Mouse (Mus musculus): Measurements from ENCODE around the gene Gjd3. TPM values are rescaled to one million over a fixed set of nuclear protein-coding genes. Genes with fewer than 3 reads are reported as not detected.

Gene Gjd3
- total and polyA plus RNA-seq, 3 experiments: not detected

- no peaks in the 10 kb centered on the region for H3K27me3 ChIP-seq (ENCODE audit: control insufficient read depth in 1 of 2, insufficient read depth in 2 of 2, low read length in 2 of 2)
- DNase-seq (ENCODE audit: low read depth, low spot score): no peak
- H3K9ac ChIP-seq (ENCODE audit: control insufficient read depth, low read depth, low read length, poor library complexity, severe bottlenecking): no peak overlapping the region
- H3K79me2 ChIP-seq (ENCODE audit: control insufficient read depth, insufficient read depth, low read length, poor library complexity): peaks cover 14% of the 10 kb centered on the region
- no peak for TF ChIP-seq TAL1 (IDR thresholded peaks at IDR 0.05; ENCODE audit: low read length)
- 0 out of 4 replicates have a peak, but pooled peaks of 1 of the 2 experiments have one; percentile 3 for TF ChIP-seq POLR2A (IDR thresholded peaks at IDR 0.05; ENCODE audit: control insufficient read depth in 1 of 2, insufficient read depth in 1 of 2, low read depth in 1 of 2, low read length in 2 of 2, poor library complexity in 1 of 2)
- H3K4me1 ChIP-seq (ENCODE audit: control insufficient read depth in 1 of 2, insufficient read depth in 2 of 2, low read length in 2 of 2): peaks cover 2 to 7% of the 10 kb centered on the region in 2 experiments; a peak in 2 of 4 replicates
- no peaks in the 10 kb centered on the region for H3K9me3 ChIP-seq (replicated peaks; ENCODE audit: insufficient read depth, low read length)
- H3K36me3 ChIP-seq (ENCODE audit: control insufficient read depth in 1 of 2, insufficient read depth in 2 of 2, low read length in 2 of 2): peaks cover 62 to 94% of the 10 kb centered on the region in 2 experiments
- no peak overlapping the region for H3K27ac ChIP-seq (ENCODE audit: control insufficient read depth, low read depth, low read length)
- no peak overlapping the region for H3K4me3 ChIP-seq (ENCODE audit: control insufficient read depth in 1 of 2, insufficient read depth in 1 of 2, low read depth in 2 of 2, low read length in 2 of 2)
These were observed 31.0 kb upstream of the Gjd3 start for GRCm38 (mm10) chr11:99013856-99014255.

GRCm38 (mm10) chr11:99010706-99011105 lies 27.9 kb upstream of the Gjd3 start:
- no peak for DNase-seq (ENCODE audit: low read depth, low spot score)
- Histone ChIP-seq H3K9me3 (replicated peaks; ENCODE audit: insufficient read depth, low read length) (no peaks in the 10 kb centered on the region), H3K27me3 (ENCODE audit: control insufficient read depth in 1 of 2, insufficient read depth in 2 of 2, low read length in 2 of 2) (no peaks in the 10 kb centered on the region)

GRCm38 (mm10) chr11:99010124-99010523 lies 27.3 kb upstream of the Gjd3 start:
- Histone ChIP-seq H3K27me3 (ENCODE audit: control insufficient read depth in 1 of 2, insufficient read depth in 2 of 2, low read length in 2 of 2) (no peaks in the 10 kb centered on the region), H3K9ac (ENCODE audit: control insufficient read depth, low read depth, low read length, poor library complexity, severe bottlenecking) (no peak overlapping the region), H3K36me3 (ENCODE audit: control insufficient read depth in 1 of 2, insufficient read depth in 2 of 2, low read length in 2 of 2) (peaks cover 50 to 88% of the 10 kb centered on the region in 2 experiments), H3K79me2 (ENCODE audit: control insufficient read depth, insufficient read depth, low read length, poor library complexity) (peaks cover 10% of the 10 kb centered on the region; the same call in 1 of the 2 replicates), H3K4me3 (ENCODE audit: control insufficient read depth in 1 of 2, insufficient read depth in 1 of 2, low read depth in 2 of 2, low read length in 2 of 2) (no peak overlapping the region), H3K27ac (ENCODE audit: control insufficient read depth, low read depth, low read length) (no peak overlapping the region), H3K9me3 (replicated peaks; ENCODE audit: insufficient read depth, low read length) (no peaks in the 10 kb centered on the region), H3K4me1 (ENCODE audit: control insufficient read depth in 1 of 2, insufficient read depth in 2 of 2, low read length in 2 of 2) (peaks cover 2 to 7% of the 10 kb centered on the region in 2 experiments; a peak in 2 of 4 replicates)
- DNase-seq (ENCODE audit: low read depth, low spot score): peak; percentile 54
- TF ChIP-seq EP300 (IDR thresholded peaks at IDR 0.05; ENCODE audit: low read depth in 1 of 2, low read length in 2 of 2) (peak; percentile 61 to 64), BHLHE40 (IDR thresholded peaks at IDR 0.05; ENCODE audit: borderline replicate concordance, low read depth, low read length) (no peak), ETS1 (IDR thresholded peaks at IDR 0.05; ENCODE audit: low read depth, low read length) (peak; percentile 96), KAT2A (conservative IDR thresholded peaks at IDR 0.05; ENCODE audit: low read depth, low read length) (no peak), GATA1 (IDR thresholded peaks at IDR 0.05; ENCODE audit: low read depth, low read length) (peak; percentile 88), POLR2AphosphoS2 (IDR thresholded peaks at IDR 0.05; ENCODE audit: low read length) (0 out of 2 replicates have a peak, but pooled peaks have one; percentile 7), RCOR1 (IDR thresholded peaks at IDR 0.05; ENCODE audit: low read depth, low read length) (peak; percentile 51; the same call in 1 of the 2 replicates), MYC (IDR thresholded peaks at IDR 0.05; ENCODE audit: low read depth, low read length) (no peak), SIN3A (IDR thresholded peaks at IDR 0.05; ENCODE audit: low read length) (peak; percentile 80), JUND (IDR thresholded peaks at IDR 0.05; ENCODE audit: low read depth, low read length) (peak; percentile 57; the same call in 1 of the 2 replicates), TCF12 (IDR thresholded peaks at IDR 0.05; ENCODE audit: low read depth, low read length) (peak; percentile 80), USF1 (IDR thresholded peaks at IDR 0.05; ENCODE audit: low read depth, low read length) (peak; percentile 60; the same call in 1 of the 2 replicates)

More at GRCm38 (mm10) chr11:99010706-99011105, 27.9 kb upstream of the Gjd3 start:
- Histone ChIP-seq H3K4me1 (ENCODE audit: control insufficient read depth in 1 of 2, insufficient read depth in 2 of 2, low read length in 2 of 2) (peaks cover 2 to 7% of the 10 kb centered on the region in 2 experiments; a peak in 2 of 4 replicates), H3K4me3 (ENCODE audit: control insufficient read depth in 1 of 2, insufficient read depth in 1 of 2, low read depth in 2 of 2, low read length in 2 of 2) (no peak overlapping the region), H3K79me2 (ENCODE audit: control insufficient read depth, insufficient read depth, low read length, poor library complexity) (peaks cover 8% of the 10 kb centered on the region; the same call in 1 of the 2 replicates), H3K36me3 (ENCODE audit: control insufficient read depth in 1 of 2, insufficient read depth in 2 of 2, low read length in 2 of 2) (peaks cover 52 to 88% of the 10 kb centered on the region in 2 experiments), H3K27ac (ENCODE audit: control insufficient read depth, low read depth, low read length) (no peak overlapping the region), H3K9ac (ENCODE audit: control insufficient read depth, low read depth, low read length, poor library complexity, severe bottlenecking) (no peak overlapping the region)
- TF ChIP-seq POLR2AphosphoS2 (IDR thresholded peaks at IDR 0.05; ENCODE audit: low read length) (peak; percentile 66), SIN3A (IDR thresholded peaks at IDR 0.05; ENCODE audit: low read length) (no peak)

All from MEL (cell line).